Mouse (Mus musculus) layer of hippocampus, adult 2 months (tissue): ENCODE data around the gene Znhit2. TPM values are rescaled to one million over a fixed set of nuclear protein-coding genes. Genes with fewer than 3 reads are reported as not detected.

Experiments
- DNase-seq, 2 experiments: peaks; one replicate each; pipeline ENCODE4 v3.0.0; 2022; ENCODE audit warnings: low spot score in 2 of 2
- H3K27ac ChIP-seq: fragments of 200-600 bp; 2 replicates; pipeline ENCODE4 v1.8.1; 2022
- H3K4me3 ChIP-seq: fragments of 200-600 bp; 2 replicates; pipeline ENCODE4 v1.8.1; 2022; ENCODE audit warnings: mild to moderate bottlenecking
- CTCF ChIP-seq: fragments of 200-600 bp; conservative IDR thresholded peaks from 2 replicates; pipeline ENCODE4 v1.8.1; 2022; ENCODE audit warnings: antibody characterized with exemption, mild to moderate bottlenecking, moderate library complexity
- total RNA-seq, 2 experiments: library from RNA; stranded (reverse); gene quantifications; 2 replicates each; pipeline ENCODE4 v1.2.3; 2021

Znhit2 gene
- total RNA-seq, 2 experiments from 2014 or later, result 39.0 to 42.5 TPM

DNA sequence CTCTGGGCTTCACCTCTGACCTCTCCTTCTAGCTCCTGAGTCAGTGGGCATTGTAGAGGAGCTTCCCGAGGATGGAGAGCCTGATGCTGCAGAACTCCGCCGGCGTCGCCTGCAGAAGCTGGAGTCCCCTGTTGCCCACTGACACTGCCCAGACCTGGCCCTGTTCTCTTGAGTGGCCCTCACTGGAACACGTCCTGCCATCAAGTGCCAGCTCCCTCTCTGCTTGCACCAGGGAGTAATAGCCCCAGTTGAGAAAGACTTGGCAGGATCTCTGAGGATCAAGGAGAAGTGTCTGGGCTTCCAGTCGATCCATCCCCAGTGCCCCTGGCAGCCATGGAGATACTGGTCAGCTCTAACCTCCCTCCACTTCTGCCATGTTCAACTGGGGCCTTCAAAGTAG lies 8.5 kb upstream of the Znhit2 start:
- Histone ChIP-seq H3K4me3 (no peak overlapping the region), H3K27ac (no peak overlapping the region)
- TF ChIP-seq CTCF, result no peak
- no peak for DNase-seq

DNA sequence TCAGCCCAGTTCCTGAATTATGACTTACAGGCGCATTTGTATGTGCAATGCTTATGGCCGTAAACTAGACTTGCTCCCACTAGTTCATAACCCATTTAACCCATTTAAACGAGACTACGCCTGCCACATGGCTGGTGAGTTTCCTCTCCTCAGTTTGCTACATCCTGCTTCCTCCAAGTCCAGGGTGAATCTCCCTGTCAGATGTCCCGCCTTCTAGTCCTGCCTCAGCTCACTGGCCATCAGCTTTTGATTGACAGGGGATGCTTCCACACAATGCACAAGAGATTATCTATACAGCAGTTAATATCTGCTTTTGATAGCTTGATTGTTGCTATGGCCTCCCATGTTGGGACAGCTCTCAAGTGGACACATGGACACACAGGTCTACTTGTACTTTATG lies 6.7 kb upstream of the Znhit2 start:
- DNase-seq, result no peak
- no peak for TF ChIP-seq CTCF
- H3K4me3 ChIP-seq, result no peak overlapping the region

DNA sequence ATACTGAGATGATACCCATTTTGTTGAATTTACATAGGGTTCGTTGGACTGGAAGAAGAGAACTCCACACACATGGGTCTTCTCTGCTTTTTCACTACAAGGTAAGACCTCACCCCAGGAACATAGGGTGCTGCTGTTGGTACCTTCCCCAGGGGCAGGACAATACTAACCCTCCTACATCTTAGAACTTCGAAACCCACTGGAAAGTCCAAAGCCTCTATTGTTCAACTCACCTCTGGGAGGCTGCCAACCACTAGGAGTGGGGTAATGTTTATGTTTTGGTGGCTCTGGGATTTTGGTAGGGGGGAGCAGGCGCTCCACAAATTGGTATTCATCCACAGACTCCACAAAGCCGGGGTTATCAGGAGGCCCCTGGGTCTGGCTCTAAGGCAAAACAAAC lies 4.3 kb upstream of the Znhit2 start:
- DNase-seq, result no peak
- H3K27ac ChIP-seq, result no peak overlapping the region
- peak overlapping the region; percentile 96 for H3K4me3 ChIP-seq
- no peak for TF ChIP-seq CTCF

More for the DNA sequence above, 6.7 kb upstream of the Znhit2 start:
- no peak overlapping the region for H3K27ac ChIP-seq

DNA sequence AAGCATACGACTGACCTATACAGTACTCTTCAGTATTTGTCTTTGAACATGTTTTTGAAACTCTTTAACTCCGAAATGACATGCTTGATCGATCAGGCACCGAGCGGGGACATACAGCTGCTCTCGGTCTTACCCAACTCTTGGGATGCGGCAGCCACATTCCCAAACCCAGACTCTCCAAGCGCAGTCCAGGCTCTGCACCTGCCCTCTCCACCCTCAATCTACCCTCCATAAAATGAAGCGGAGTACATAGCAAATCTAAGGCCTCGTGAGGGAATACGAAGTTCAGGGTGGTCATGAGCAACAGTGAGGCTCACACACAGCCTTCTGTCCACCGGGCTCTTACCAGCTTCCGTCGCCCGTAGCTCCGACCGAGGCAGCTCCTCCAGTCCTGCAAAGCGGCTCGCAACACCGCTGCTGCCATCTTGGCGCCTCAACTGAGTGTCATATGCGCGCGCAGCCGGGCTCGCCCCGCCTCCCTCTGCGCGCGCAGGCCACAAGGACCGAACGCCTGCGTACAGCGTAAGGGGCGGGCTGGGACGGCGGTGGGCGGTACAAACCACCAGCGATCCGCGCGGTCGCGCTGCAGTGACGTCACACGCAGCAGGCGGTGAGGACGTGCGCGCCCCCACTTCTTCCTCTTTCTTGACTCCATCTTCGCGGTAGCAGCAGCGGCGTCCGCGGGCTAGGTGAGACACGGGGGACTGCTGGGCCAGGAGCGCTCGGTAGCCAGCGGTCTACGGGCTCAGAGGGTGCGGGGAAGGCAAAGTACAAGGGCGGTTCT lies 3.5 kb upstream of the Znhit2 start, which contains the start of the genes Mrpl49 and Fau:
Gene Mrpl49 (minus strand): TSS at position 473 of the 784 bp plus-strand sequence.
Gene Fau (plus strand): TSS at position 532 of the 784 bp plus-strand sequence.
- peak; percentile 98 for DNase-seq
- TF ChIP-seq CTCF, result no peak
- peak within 1 kb of the TSS; percentile 95 for H3K27ac ChIP-seq
- H3K4me3 ChIP-seq, result peak within 1 kb of the TSS; percentile 96

DNA sequence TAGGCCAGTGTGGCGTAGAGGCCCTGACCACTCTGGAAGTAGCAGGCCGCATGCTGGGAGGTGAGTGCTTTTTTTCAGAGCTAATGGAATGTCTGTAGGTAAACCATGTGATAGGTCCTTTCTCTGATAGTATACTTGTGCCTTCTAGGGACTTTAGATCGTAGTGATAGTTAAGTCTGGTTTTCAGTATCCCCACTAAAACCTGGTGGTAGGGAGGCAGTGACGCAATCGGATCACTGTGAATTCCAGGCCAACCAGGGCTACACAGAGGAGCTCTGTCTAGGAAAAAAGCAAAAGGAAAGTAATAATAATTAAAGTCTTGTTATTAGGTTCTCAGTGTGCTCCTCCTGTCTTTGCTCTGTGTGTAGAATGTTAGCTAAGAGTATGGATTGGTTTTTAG lies 2.5 kb upstream of the Znhit2 start:
- H3K27ac ChIP-seq, result peak overlapping the region; percentile 95
- peak overlapping the region; percentile 96 for H3K4me3 ChIP-seq
- no peak for TF ChIP-seq CTCF
- DNase-seq, result no peak

DNA sequence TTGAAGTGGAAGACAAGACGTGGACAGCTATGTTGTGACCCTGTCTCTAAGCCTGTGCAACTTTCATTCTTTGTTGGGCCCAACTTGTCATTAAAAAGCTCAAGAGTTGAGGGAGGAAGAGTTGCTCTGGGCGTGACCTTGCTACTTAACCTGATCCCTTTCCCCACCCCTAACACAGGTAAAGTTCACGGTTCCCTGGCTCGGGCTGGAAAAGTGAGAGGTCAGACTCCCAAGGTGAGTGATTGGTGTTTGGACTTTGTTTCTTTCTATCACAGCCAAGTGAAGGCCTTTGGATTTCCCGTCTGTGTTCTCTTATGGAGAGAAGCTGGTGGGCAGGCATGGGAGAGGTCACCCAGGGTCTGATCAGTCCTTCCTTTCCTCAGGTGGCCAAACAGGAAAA lies 2.0 kb upstream of the Znhit2 start:
- H3K4me3 ChIP-seq, result peak overlapping the region; percentile 96
- no peak overlapping the region; the same call in 1 of the 2 replicates for H3K27ac ChIP-seq
- no peak for DNase-seq
- TF ChIP-seq CTCF, result no peak

DNA sequence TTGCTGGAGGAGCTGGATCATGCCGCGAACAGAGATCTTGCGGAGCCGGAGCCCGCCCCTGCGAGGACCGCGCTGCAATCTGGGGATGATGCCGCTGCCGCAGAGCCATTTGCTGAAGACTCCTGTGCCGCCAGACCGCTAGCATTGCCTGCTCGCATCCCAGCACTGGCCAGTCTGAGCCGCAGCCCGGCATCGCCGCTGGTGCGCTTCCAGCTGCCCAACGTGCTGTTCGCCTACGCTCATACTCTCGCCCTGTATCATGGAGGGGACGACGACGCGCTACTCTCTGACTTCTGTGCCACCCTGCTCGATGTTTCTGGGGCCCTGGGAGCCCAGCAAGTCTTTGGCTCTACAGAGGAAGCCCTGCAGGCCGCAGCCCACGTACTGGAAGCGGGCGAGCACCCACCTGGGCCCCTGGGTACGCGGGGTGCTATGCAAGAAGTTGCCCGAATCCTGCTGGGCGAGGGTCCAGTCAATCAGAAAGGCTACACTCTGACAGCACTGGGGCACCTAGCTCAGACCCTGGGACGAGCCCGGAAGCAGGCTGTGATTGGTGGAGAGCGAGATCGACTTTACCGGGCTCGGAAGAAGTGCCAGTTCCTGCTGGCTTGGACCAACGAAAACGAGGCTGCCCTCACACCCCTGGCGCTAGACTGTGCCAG lies 780 bp downstream of the Znhit2 start:
- no peak for TF ChIP-seq CTCF
- DNase-seq, result no peak
- Histone ChIP-seq H3K27ac (peak overlapping the region; percentile 96), H3K4me3 (peak overlapping the region; percentile 85)

DNA sequence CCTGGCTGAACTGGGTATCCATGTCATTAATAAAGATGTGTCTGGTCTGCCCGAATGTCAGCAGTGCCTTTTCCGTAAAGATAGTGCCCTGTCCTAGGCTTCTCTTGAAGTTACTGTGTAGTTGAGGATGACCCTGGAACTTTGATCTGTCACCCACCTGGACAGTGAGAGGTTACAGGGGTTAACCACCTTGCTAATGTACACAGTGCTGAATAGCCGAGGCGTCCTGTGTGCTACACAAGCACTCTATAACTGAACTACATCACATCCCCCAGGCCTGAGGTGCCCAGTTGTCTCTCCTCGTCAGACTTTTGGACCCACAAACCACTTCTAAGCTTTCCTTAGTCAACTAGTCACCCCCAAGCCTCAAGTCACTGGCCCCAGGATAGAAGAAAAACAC lies 1.4 kb downstream of the Znhit2 start:
- no peak for DNase-seq
- Histone ChIP-seq H3K27ac (peak overlapping the region; percentile 96), H3K4me3 (peak overlapping the region; percentile 85)
- no peak for TF ChIP-seq CTCF

DNA sequence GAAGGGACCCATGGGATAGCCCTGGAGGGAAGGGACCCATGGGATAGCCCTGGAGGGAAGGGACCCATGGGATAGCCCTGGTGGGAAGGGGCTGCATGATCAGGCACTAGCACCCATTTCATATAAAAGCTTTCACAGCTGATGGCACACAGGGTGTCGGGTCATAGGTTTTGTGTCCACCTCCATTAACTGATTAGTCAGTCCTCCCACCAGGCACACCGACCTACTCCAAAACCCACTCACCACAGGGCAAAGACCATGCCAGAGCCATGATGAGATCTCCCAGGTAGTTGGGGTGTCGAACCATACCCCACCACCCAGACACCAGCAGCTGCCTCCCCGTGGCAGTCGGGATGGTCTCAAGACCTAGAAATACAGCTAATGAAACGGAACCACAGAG lies 2.1 kb downstream of the Znhit2 start:
- no peak overlapping the region for H3K27ac ChIP-seq
- H3K4me3 ChIP-seq, result peak overlapping the region; percentile 85; the same call in 1 of the 2 replicates

DNA sequence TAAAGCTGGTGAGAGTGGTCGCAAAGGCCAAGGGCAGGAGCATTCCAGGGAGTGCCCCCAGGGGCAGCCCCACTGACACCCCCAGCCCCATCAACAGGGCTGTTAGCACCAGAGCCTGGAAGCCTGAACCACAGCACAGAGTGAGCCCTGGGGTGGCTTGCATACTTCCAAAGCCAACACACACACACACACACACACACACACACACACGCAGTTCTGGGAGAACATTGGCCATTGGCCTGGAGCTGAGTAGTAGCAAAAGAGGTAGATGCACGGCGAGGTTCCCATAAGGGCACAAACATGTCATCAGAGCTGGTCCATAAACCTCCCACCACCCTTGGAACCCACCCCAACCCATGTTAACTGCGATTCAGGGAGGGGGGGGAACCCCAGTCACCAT lies 5.6 kb downstream of the Znhit2 start:
- DNase-seq, result no peak
- Histone ChIP-seq H3K27ac (peak overlapping the region; percentile 87), H3K4me3 (peak overlapping the region; percentile 57)
- TF ChIP-seq CTCF, result no peak

More for the DNA sequence above, 2.1 kb downstream of the Znhit2 start:
- no peak for TF ChIP-seq CTCF
- DNase-seq, result no peak

DNA sequence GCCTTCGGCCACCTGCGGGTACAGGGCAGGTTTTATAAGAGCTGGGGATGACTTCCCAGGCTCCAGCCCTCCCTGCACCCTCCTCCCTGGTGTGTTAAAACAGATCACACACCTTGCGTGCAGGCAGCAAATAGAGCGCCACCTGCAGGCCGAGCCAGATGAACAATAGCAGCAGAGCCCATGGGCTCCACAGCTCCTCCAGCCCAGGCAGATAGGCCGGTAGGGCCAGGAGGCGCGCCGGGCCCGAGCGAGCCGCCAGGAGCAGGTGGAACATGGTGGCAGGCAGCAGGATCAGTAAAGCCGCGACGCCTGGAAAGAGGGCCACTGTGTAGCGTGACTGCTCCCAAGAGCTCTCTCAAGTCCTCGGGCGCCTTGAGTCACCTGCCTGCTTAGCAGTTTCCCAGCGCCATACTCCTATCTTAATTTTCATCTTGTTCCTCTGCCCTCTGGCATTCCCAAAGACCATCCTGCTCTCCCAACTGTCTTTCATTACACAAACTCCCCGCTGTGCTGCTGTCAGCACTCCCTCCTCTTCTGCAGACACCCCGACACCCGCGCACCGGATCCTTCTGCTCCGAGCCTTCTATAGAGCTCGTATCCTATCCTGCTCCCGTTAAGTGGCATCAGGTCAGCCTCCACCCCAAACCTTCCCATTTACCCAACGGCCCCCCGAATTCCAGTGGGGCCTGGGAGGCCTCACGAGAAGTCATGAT lies 6.2 kb downstream of the Znhit2 start:
- DNase-seq, result peak; percentile 66 to 80
- Histone ChIP-seq H3K27ac (peak overlapping the region; percentile 87), H3K4me3 (peak overlapping the region; percentile 57)
- peak; percentile 97 for TF ChIP-seq CTCF

DNA sequence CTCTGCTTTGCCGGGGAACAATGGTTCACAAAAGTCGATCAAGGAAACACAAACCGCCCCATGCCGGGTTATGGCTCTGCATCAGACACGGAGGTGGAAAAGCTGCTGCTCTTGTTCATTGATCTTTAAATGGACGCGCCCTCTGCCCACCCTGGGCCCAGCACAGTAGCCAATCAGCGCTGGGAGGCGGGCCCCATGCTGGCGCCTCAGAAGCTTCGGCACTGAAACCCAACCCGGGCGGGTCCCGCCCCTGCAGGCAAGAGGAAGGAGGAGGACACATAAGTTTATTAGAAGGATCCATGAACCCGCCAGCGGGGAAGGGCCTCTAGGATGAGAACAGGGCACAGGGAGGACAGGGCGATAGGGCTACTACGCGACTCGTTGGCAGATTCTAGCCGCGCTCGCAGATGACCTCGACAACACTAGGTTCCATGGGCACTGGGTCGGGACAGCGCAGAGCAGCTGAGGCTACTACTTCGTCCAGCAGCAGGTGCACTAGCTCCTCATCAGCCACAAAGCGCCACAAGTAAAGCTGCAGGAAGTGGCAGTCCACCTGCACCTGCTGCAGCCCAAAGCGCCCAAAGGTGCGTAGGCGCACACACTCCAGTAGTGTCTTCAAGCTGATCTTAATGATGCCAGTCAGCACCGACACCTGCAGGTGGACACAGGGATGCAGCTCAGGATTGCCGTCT lies 6.9 kb downstream of the Znhit2 start, which contains the start of gene Tm7sf2:
Gene Tm7sf2 (minus strand): TSS at position 650 of the 692 bp plus-strand sequence.
- peak; percentile 35 for TF ChIP-seq CTCF
- H3K27ac ChIP-seq, result peak within 1 kb of the TSS; percentile 87
- H3K4me3 ChIP-seq, result peak within 1 kb of the TSS; percentile 57
- peak; percentile 86 to 88 for DNase-seq
